Mouse (Mus musculus): ENCODE results near the gene Tgfb2. TPM values are rescaled to one million over a fixed set of nuclear protein-coding genes. Genes with fewer than 3 reads are reported as not detected.

Tgfb2 gene
- total RNA-seq, 4 experiments from 2014 or later: 5.7 to 7.0 (median 6.7) TPM

- DNase-seq (ENCODE audit: low spot score in 2 of 2): no peak
These were observed 49.0 kb downstream of the Tgfb2 start for GRCm38 (mm10) chr1:186656732-186657329.

GRCm38 (mm10) chr1:186656201-186656600 lies 49.6 kb downstream of the Tgfb2 start:
- no peak for DNase-seq (ENCODE audit: low spot score in 2 of 2)

- DNase-seq (ENCODE audit: low spot score in 2 of 2): peak; percentile 7 to 42
These were observed 50.7 kb downstream of the Tgfb2 start for GRCm38 (mm10) chr1:186655096-186655495.

- no peak for DNase-seq (ENCODE audit: low spot score in 2 of 2)
These were observed 53.6 kb downstream of the Tgfb2 start for GRCm38 (mm10) chr1:186652208-186652607.

GRCm38 (mm10) chr1:186650011-186650410 lies 55.8 kb downstream of the Tgfb2 start:
- no peak for DNase-seq (ENCODE audit: low spot score in 2 of 2)

GRCm38 (mm10) chr1:186637304-186638213 lies 68.2 kb downstream of the Tgfb2 start:
- DNase-seq (ENCODE audit: low spot score in 2 of 2): no peak

- no peak for DNase-seq (ENCODE audit: low spot score in 2 of 2)
These were observed 70.7 kb downstream of the Tgfb2 start for GRCm38 (mm10) chr1:186635045-186635444.

- DNase-seq (ENCODE audit: low spot score in 2 of 2): no peak
These were observed 74.3 kb downstream of the Tgfb2 start for GRCm38 (mm10) chr1:186631457-186631856.

- DNase-seq (ENCODE audit: low spot score in 2 of 2): no peak
These were observed 74.8 kb downstream of the Tgfb2 start for GRCm38 (mm10) chr1:186630971-186631370.

GRCm38 (mm10) chr1:186627451-186627995 lies 78.3 kb downstream of the Tgfb2 start:
- DNase-seq (ENCODE audit: low spot score in 2 of 2): peak; percentile 15 to 46

- DNase-seq (ENCODE audit: low spot score in 2 of 2): no peak
These were observed 81.3 kb downstream of the Tgfb2 start for GRCm38 (mm10) chr1:186624474-186624873.

GRCm38 (mm10) chr1:186621812-186622211 lies 84.0 kb downstream of the Tgfb2 start:
- DNase-seq (ENCODE audit: low spot score in 2 of 2): no peak

- DNase-seq (ENCODE audit: low spot score in 2 of 2): no peak
These were observed 87.5 kb downstream of the Tgfb2 start for GRCm38 (mm10) chr1:186618285-186618684.

- DNase-seq (ENCODE audit: low spot score in 2 of 2): no peak
These were observed 94.4 kb downstream of the Tgfb2 start for GRCm38 (mm10) chr1:186611371-186611770.

GRCm38 (mm10) chr1:186610481-186610880 lies 95.3 kb downstream of the Tgfb2 start:
- DNase-seq (ENCODE audit: low spot score in 2 of 2): no peak

GRCm38 (mm10) chr1:186609793-186610233 lies 96.0 kb downstream of the Tgfb2 start:
- DNase-seq (ENCODE audit: low spot score in 2 of 2): peak in 1 of 2 experiments; percentile 17

- DNase-seq (ENCODE audit: low spot score in 2 of 2): peak in 1 of 2 experiments; percentile 39
These were observed 97.7 kb downstream of the Tgfb2 start for GRCm38 (mm10) chr1:186608116-186608515.

GRCm38 (mm10) chr1:186605635-186606034 lies 100.2 kb downstream of the Tgfb2 start:
- DNase-seq (ENCODE audit: low spot score in 2 of 2): no peak

GRCm38 (mm10) chr1:186604124-186604523 lies 101.7 kb downstream of the Tgfb2 start:
- no peak for DNase-seq (ENCODE audit: low spot score in 2 of 2)

GRCm38 (mm10) chr1:186588226-186588625 lies 117.6 kb downstream of the Tgfb2 start:
- no peak for DNase-seq (ENCODE audit: low spot score in 2 of 2)

- DNase-seq (ENCODE audit: low spot score in 2 of 2): peak; percentile 5 to 10
These were observed 118.6 kb downstream of the Tgfb2 start for GRCm38 (mm10) chr1:186587065-186587804.
